Mouse (Mus musculus): ENCODE results near the gene Dhdh.

GRCm38 (mm10) chr7:45519345-45520120 lies 30.9 kb upstream of the Dhdh start:
- TF ChIP-seq CTCF (IDR thresholded peaks at IDR 0.05; ENCODE audit: borderline replicate concordance, extremely low read depth, insufficient read depth, insufficient read length) (no peak), POLR2A (IDR thresholded peaks at IDR 0.05; ENCODE audit: borderline replicate concordance, extremely low read depth, insufficient read depth, insufficient read length, poor library complexity, severe bottlenecking) (no peak)
